Mouse (Mus musculus): ENCODE results near the gene Inka2.

DNA sequence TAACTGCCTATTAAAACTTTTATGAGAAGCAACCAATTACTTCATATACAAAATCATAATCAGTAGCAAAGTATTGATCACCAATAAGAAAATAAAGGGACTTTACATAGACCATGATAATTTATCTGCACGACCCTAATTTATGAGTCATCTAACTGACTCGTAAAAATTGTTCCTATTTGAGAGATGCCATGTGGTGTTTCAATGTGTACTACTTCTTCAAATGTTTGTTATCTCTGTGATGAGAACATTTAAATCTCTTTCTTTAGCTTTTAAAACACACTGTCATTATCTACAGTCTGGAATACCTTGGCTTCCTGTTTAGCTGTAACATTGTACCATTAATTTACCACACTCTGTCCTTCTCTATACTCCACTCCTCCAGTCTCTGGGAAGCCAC is 65.0 kb downstream of the Inka2 start:
- TF ChIP-seq CTCF (IDR thresholded peaks at IDR 0.05; ENCODE audit: borderline replicate concordance, extremely low read depth, insufficient read depth, insufficient read length), result no peak
- no peak for TF ChIP-seq POLR2A (IDR thresholded peaks at IDR 0.05; ENCODE audit: borderline replicate concordance, extremely low read depth, insufficient read depth, insufficient read length, poor library complexity, severe bottlenecking)

All from brain, embryonic 14.5 days (tissue).